Mouse (Mus musculus) forebrain, embryonic 14.5 days (tissue): ENCODE measurements around the gene Ggct. TPM values are rescaled to one million over a fixed set of nuclear protein-coding genes. Genes with fewer than 3 reads are reported as not detected.

Experiments
- ATAC-seq: fragments of 200-750 bp; cut with Nextera tagmentation; 2 replicates; pipeline ENCODE4 v1.8.0; 2017; ENCODE audit warnings: mild to moderate bottlenecking, moderate library complexity
- DNase-seq: peaks from one replicate; pipeline ENCODE4 v3.0.0-alpha.2; 2015; ENCODE audit warnings: low spot score
- H3K27ac ChIP-seq: fragments of 300-500 bp; sonication (generic); 2 replicates; pipeline ENCODE4 v1.5.1; 2014; ENCODE audit warnings: low read depth, mild to moderate bottlenecking, control low read depth, low read length, moderate library complexity
- H3K27me3 ChIP-seq: fragments of 300-500 bp; sonication (generic); replicated peaks from 2 replicates; pipeline ENCODE4 v1.6.1; 2014; ENCODE audit warnings: low read length, control low read depth, mixed read lengths; ENCODE audit not compliant: control insufficient read depth, insufficient read depth
- H3K36me3 ChIP-seq: fragments of 300-500 bp; sonication (generic); 2 replicates; pipeline ENCODE4 v1.6.1; 2014; ENCODE audit warnings: low read length, control low read depth; ENCODE audit not compliant: control insufficient read depth, insufficient read depth
- H3K4me1 ChIP-seq: fragments of 300-500 bp; sonication (generic); 2 replicates; pipeline ENCODE4 v1.6.1; 2014; ENCODE audit warnings: antibody characterized with exemption, low read length, control low read depth; ENCODE audit not compliant: control insufficient read depth, insufficient read depth
- H3K4me2 ChIP-seq: fragments of 300-500 bp; sonication (generic); 2 replicates; pipeline ENCODE4 v1.6.1; 2014; ENCODE audit warnings: mild to moderate bottlenecking, control low read depth, low read length
- H3K4me3 ChIP-seq: fragments of 300-500 bp; sonication (generic); 2 replicates; pipeline ENCODE4 v1.5.1; 2014; ENCODE audit warnings: low read depth, low read length, control low read depth
- H3K9ac ChIP-seq: fragments of 300-500 bp; sonication (generic); 2 replicates; pipeline ENCODE4 v1.6.1; 2014; ENCODE audit warnings: mild to moderate bottlenecking, low read length, control low read depth, moderate library complexity
- H3K9me3 ChIP-seq: fragments of 300-500 bp; sonication (generic); replicated peaks from 2 replicates; pipeline ENCODE4 v1.6.1; 2016; ENCODE audit warnings: low read length, control low read depth, mixed read lengths; ENCODE audit not compliant: control insufficient read depth
- WGBS: fragments of 180-500 bp; shearing (Covaris S2); extraction: QIAGEN DNeasy Blood & Tissue Kit; methylation state at CpG from one replicate; pipeline ENCODE4 v1.1.7; 2014; 5-methylcytosine and 5-hydroxymethylcytosine counted together
- polyA plus RNA-seq: library from polyadenylated mRNA; unstranded; fragments of >200 nt; fragmentation: Nextera tagmentation; extraction: Ambion mirVana; gene quantifications from 2 replicates; pipeline ENCODE4 v1.2.1, GENCODE M21; 2014

Gene Ggct
- polyA plus RNA-seq, 1 experiment from 2014 or later: 14.9 TPM

- no peak overlapping the region for H3K27ac ChIP-seq
- DNase-seq (no peak), ATAC-seq (no peak)
- no peak overlapping the region for H3K4me2 ChIP-seq
- H3K4me3 ChIP-seq: no peak overlapping the region
- H3K9ac ChIP-seq: no peak overlapping the region
- H3K9me3 ChIP-seq: no peaks in the 10 kb centered on the region
- WGBS: 76% methylated on average over 2 of the region's 2 CpGs
- no peaks in the 10 kb centered on the region for H3K27me3 ChIP-seq
- no peaks in the 10 kb centered on the region for H3K36me3 ChIP-seq
- no peaks in the 10 kb centered on the region for H3K4me1 ChIP-seq
Observed at GRCm38 (mm10) chr6:55018417-55018816, 25.7 kb upstream of the Ggct start.

- WGBS: 30% methylated on average over 15 of the region's 15 CpGs
- Histone ChIP-seq H3K9ac (no peak overlapping the region), H3K4me1 (no peaks in the 10 kb centered on the region), H3K4me2 (no peak overlapping the region), H3K36me3 (no peaks in the 10 kb centered on the region), H3K27me3 (no peaks in the 10 kb centered on the region; the same call in 1 of the 2 replicates), H3K4me3 (no peak overlapping the region), H3K27ac (no peak overlapping the region), H3K9me3 (no peaks in the 10 kb centered on the region)
- DNase-seq: peak; percentile 94
- ATAC-seq: peak; percentile 90
Observed at GRCm38 (mm10) chr6:55016710-55017583, 24.2 kb upstream of the Ggct start.

GRCm38 (mm10) chr6:55016236-55016635, 23.5 kb upstream of the Ggct start:
- no peaks in the 10 kb centered on the region for H3K36me3 ChIP-seq
- no peaks in the 10 kb centered on the region for H3K4me1 ChIP-seq
- DNase-seq: peak; percentile 77
- no peak overlapping the region for H3K27ac ChIP-seq
- no peak overlapping the region for H3K9ac ChIP-seq
- no peak overlapping the region for H3K4me3 ChIP-seq
- no peak overlapping the region for H3K4me2 ChIP-seq
- H3K27me3 ChIP-seq: peaks cover 3% of the 10 kb centered on the region; the same call in 1 of the 2 replicates
- no peaks in the 10 kb centered on the region for H3K9me3 ChIP-seq
- 11% methylated on average over 5 of the region's 5 CpGs for WGBS
- peak; percentile 62; the same call in 1 of the 2 replicates for ATAC-seq

GRCm38 (mm10) chr6:55014184-55014583, 21.4 kb upstream of the Ggct start:
- DNase-seq: no peak
- no peak overlapping the region for H3K9ac ChIP-seq
- WGBS: 88% methylated on average over 3 of the region's 3 CpGs
- H3K4me3 ChIP-seq: no peak overlapping the region
- H3K27ac ChIP-seq: no peak overlapping the region
- no peak overlapping the region for H3K4me2 ChIP-seq
- H3K36me3 ChIP-seq: no peaks in the 10 kb centered on the region
- ATAC-seq: no peak
- H3K9me3 ChIP-seq: no peaks in the 10 kb centered on the region
- peaks cover 3% of the 10 kb centered on the region; the same call in 1 of the 2 replicates for H3K4me1 ChIP-seq
- H3K27me3 ChIP-seq: peaks cover 10% of the 10 kb centered on the region; the same call in 1 of the 2 replicates

GRCm38 (mm10) chr6:55012516-55012915, 19.8 kb upstream of the Ggct start:
- Histone ChIP-seq H3K36me3 (no peaks in the 10 kb centered on the region), H3K9ac (no peak overlapping the region), H3K27me3 (peaks cover 22% of the 10 kb centered on the region), H3K4me1 (peaks cover 3% of the 10 kb centered on the region; the same call in 1 of the 2 replicates), H3K4me3 (no peak overlapping the region), H3K9me3 (no peaks in the 10 kb centered on the region), H3K27ac (no peak overlapping the region), H3K4me2 (no peak overlapping the region)
- ATAC-seq: no peak
- DNase-seq: no peak
- 87% methylated on average over 7 of the region's 7 CpGs for whole genome bisulfite sequencing

- H3K27ac ChIP-seq: no peak overlapping the region
Observed at GRCm38 (mm10) chr6:55010330-55011091, 17.8 kb upstream of the Ggct start.

GRCm38 (mm10) chr6:55009391-55010230, 16.9 kb upstream of the Ggct start:
- DNase-seq (peak; percentile 65), ATAC-seq (peak; percentile 69)
- H3K4me3 ChIP-seq: 0 out of 2 replicates have a peak overlapping the region, but pooled peaks have one; percentile 11
- WGBS: 7% methylated on average over 16 of the region's 16 CpGs
- H3K4me1 ChIP-seq: peaks cover 3% of the 10 kb centered on the region; the same call in 1 of the 2 replicates
- H3K9me3 ChIP-seq: no peaks in the 10 kb centered on the region
- H3K27me3 ChIP-seq: peaks cover 22% of the 10 kb centered on the region
- H3K36me3 ChIP-seq: no peaks in the 10 kb centered on the region
- H3K27ac ChIP-seq: no peak overlapping the region
- peak overlapping the region; percentile 40 for H3K9ac ChIP-seq
- H3K4me2 ChIP-seq: peak overlapping the region; percentile 41

More at GRCm38 (mm10) chr6:55010330-55011091, 17.8 kb upstream of the Ggct start:
- peak; percentile 14 for DNase-seq
- Histone ChIP-seq H3K27me3 (peaks cover 22% of the 10 kb centered on the region), H3K4me1 (peaks cover 3% of the 10 kb centered on the region; the same call in 1 of the 2 replicates), H3K9me3 (no peaks in the 10 kb centered on the region), H3K9ac (no peak overlapping the region), H3K4me3 (no peak overlapping the region), H3K4me2 (no peak overlapping the region), H3K36me3 (no peaks in the 10 kb centered on the region)
- no peak for ATAC-seq
- 65% methylated on average over 4 of the region's 4 CpGs for whole genome bisulfite sequencing

GRCm38 (mm10) chr6:55008401-55008800, 15.7 kb upstream of the Ggct start:
- H3K4me1 ChIP-seq: peaks cover 3% of the 10 kb centered on the region; the same call in 1 of the 2 replicates
- H3K4me2 ChIP-seq: no peak overlapping the region
- no peaks in the 10 kb centered on the region for H3K36me3 ChIP-seq
- H3K4me3 ChIP-seq: no peak overlapping the region
- H3K27ac ChIP-seq: no peak overlapping the region
- H3K9ac ChIP-seq: no peak overlapping the region
- 85% methylated on average over 8 of the region's 8 CpGs for WGBS
- no peaks in the 10 kb centered on the region for H3K9me3 ChIP-seq
- DNase-seq (no peak), ATAC-seq (no peak)
- H3K27me3 ChIP-seq: peaks cover 22% of the 10 kb centered on the region
